Mouse (Mus musculus): Measurements from ENCODE around the gene Cacna1c. TPM values are rescaled to one million over a fixed set of nuclear protein-coding genes. Genes with fewer than 3 reads are reported as not detected.

The Cacna1c gene
- polyA plus RNA-seq, 1 experiment = not detected

DNA sequence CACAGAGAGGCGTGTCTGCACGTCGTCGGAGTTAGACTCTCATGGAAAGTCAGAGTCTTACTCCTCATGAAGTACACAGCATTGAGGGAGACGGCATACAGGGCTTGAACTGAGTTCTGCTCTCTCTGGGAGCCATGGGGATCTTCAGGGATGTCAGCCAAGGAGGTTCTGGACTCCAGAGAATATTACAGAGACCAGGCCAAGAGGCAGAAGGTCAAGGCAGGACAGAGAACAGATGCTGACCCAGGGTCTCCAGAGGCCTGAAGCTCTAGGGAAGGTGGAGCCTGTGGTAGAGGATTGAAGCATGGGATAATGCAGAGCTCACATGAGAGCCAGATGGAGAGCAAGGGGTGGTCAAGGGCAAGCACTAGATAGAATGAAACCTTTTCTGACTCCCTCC is 507.4 kb downstream of the Cacna1c start:
- H3ac ChIP-seq (ENCODE audit: control insufficient read depth, insufficient read length) = no peak overlapping the region
- H3K4me2 ChIP-seq (ENCODE audit: low read depth) = no peak overlapping the region
- no peaks in the 10 kb centered on the region for H3K36me3 ChIP-seq (ENCODE audit: control insufficient read depth, insufficient read depth)
- H3K79me2 ChIP-seq (ENCODE audit: control insufficient read depth, insufficient read depth) = no peaks in the 10 kb centered on the region
- H3K4me3 ChIP-seq = no peak overlapping the region
- H3K27me3 ChIP-seq (ENCODE audit: control insufficient read depth, insufficient read depth, insufficient read length) = peaks cover 14% of the 10 kb centered on the region
- TF ChIP-seq REST (IDR thresholded peaks at IDR 0.05; ENCODE audit: insufficient read depth, insufficient read length) (no peak), TCF12 (IDR thresholded peaks at IDR 0.05; ENCODE audit: insufficient read depth, poor library complexity, severe bottlenecking) (no peak), E2F4 (IDR thresholded peaks at IDR 0.05; ENCODE audit: insufficient read depth) (no peak), USF1 (IDR thresholded peaks at IDR 0.05; ENCODE audit: low read depth) (no peak), MYOD1 (IDR thresholded peaks at IDR 0.05; ENCODE audit: control insufficient read depth in 1 of 3, insufficient read length in 2 of 3, low read depth in 2 of 3) (no peak), TCF3 (IDR thresholded peaks at IDR 0.05; ENCODE audit: insufficient read length, low read depth) (no peak), POLR2AphosphoS2 (IDR thresholded peaks at IDR 0.05; ENCODE audit: insufficient read length, low read depth) (no peak), MYOG (IDR thresholded peaks at IDR 0.05; ENCODE audit: control insufficient read depth in 1 of 3, insufficient read depth in 1 of 3, insufficient read length in 2 of 3, low read depth in 2 of 3) (no peak), SRF (IDR thresholded peaks at IDR 0.05; ENCODE audit: control insufficient read depth, insufficient read length, low read depth) (no peak), CEBPB (IDR thresholded peaks at IDR 0.05; ENCODE audit: insufficient read depth, poor library complexity, severe bottlenecking) (no peak), POLR2A (IDR thresholded peaks at IDR 0.05; ENCODE audit: insufficient read length, low read depth) (no peak), MAX (IDR thresholded peaks at IDR 0.05; ENCODE audit: low read depth) (no peak)

DNA sequence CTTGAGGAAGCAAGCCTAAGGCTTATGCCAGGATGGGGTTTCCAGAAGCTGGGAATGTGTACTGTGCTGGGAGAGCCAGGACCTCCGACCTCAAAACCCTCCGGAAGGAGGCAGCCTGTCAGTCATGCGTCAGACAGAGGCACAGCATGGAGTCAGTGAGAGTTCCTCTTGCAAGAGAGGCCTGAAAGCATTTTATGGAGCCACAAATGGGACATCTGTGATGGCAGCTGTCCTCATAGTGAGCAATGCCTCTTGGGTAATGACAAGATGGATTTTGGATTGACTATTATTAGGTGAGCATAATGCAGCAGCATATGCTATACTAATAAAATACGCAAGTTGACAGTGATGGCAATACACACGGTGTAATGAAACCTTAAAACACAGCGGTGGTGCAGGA is 515.4 kb downstream of the Cacna1c start:
- Histone ChIP-seq H3K79me2 (ENCODE audit: control insufficient read depth, insufficient read depth) (no peaks in the 10 kb centered on the region), H3K27me3 (ENCODE audit: control insufficient read depth, insufficient read depth, insufficient read length) (peaks cover 12% of the 10 kb centered on the region), H3K4me3 (no peak overlapping the region), H3K4me2 (ENCODE audit: low read depth) (no peak overlapping the region), H3ac (ENCODE audit: control insufficient read depth, insufficient read length) (no peak overlapping the region), H3K36me3 (ENCODE audit: control insufficient read depth, insufficient read depth) (no peaks in the 10 kb centered on the region)
- TF ChIP-seq REST (IDR thresholded peaks at IDR 0.05; ENCODE audit: insufficient read depth, insufficient read length) = no peak
- no peak for TF ChIP-seq SRF (IDR thresholded peaks at IDR 0.05; ENCODE audit: control insufficient read depth, insufficient read length, low read depth)
- TF ChIP-seq POLR2AphosphoS2 (IDR thresholded peaks at IDR 0.05; ENCODE audit: insufficient read length, low read depth) = no peak
- no peak for TF ChIP-seq MYOD1 (IDR thresholded peaks at IDR 0.05; ENCODE audit: control insufficient read depth in 1 of 3, insufficient read length in 2 of 3, low read depth in 2 of 3)
- no peak for TF ChIP-seq E2F4 (IDR thresholded peaks at IDR 0.05; ENCODE audit: insufficient read depth)
- no peak for TF ChIP-seq MYOG (IDR thresholded peaks at IDR 0.05; ENCODE audit: control insufficient read depth in 1 of 3, insufficient read depth in 1 of 3, insufficient read length in 2 of 3, low read depth in 2 of 3)
- TF ChIP-seq TCF12 (IDR thresholded peaks at IDR 0.05; ENCODE audit: insufficient read depth, poor library complexity, severe bottlenecking) = no peak
- TF ChIP-seq USF1 (IDR thresholded peaks at IDR 0.05; ENCODE audit: low read depth) = no peak
- TF ChIP-seq POLR2A (IDR thresholded peaks at IDR 0.05; ENCODE audit: insufficient read length, low read depth) = no peak
- no peak for TF ChIP-seq TCF3 (IDR thresholded peaks at IDR 0.05; ENCODE audit: insufficient read length, low read depth)
- TF ChIP-seq MAX (IDR thresholded peaks at IDR 0.05; ENCODE audit: low read depth) = no peak
- TF ChIP-seq CEBPB (IDR thresholded peaks at IDR 0.05; ENCODE audit: insufficient read depth, poor library complexity, severe bottlenecking) = no peak

- Histone ChIP-seq H3ac (ENCODE audit: control insufficient read depth, insufficient read length) (no peak overlapping the region), H3K27me3 (ENCODE audit: control insufficient read depth, insufficient read depth, insufficient read length) (peaks cover 23% of the 10 kb centered on the region), H3K4me2 (ENCODE audit: low read depth) (no peak overlapping the region), H3K36me3 (ENCODE audit: control insufficient read depth, insufficient read depth) (no peaks in the 10 kb centered on the region), H3K4me3 (no peak overlapping the region), H3K79me2 (ENCODE audit: control insufficient read depth, insufficient read depth) (no peaks in the 10 kb centered on the region)
- no peak for TF ChIP-seq CEBPB (IDR thresholded peaks at IDR 0.05; ENCODE audit: insufficient read depth, poor library complexity, severe bottlenecking)
- TF ChIP-seq REST (IDR thresholded peaks at IDR 0.05; ENCODE audit: insufficient read depth, insufficient read length) = no peak
- TF ChIP-seq MYOD1 (IDR thresholded peaks at IDR 0.05; ENCODE audit: control insufficient read depth in 1 of 3, insufficient read length in 2 of 3, low read depth in 2 of 3) = no peak
- TF ChIP-seq TCF3 (IDR thresholded peaks at IDR 0.05; ENCODE audit: insufficient read length, low read depth) = no peak
- TF ChIP-seq MAX (IDR thresholded peaks at IDR 0.05; ENCODE audit: low read depth) = no peak
- no peak for TF ChIP-seq MYOG (IDR thresholded peaks at IDR 0.05; ENCODE audit: control insufficient read depth in 1 of 3, insufficient read depth in 1 of 3, insufficient read length in 2 of 3, low read depth in 2 of 3)
- TF ChIP-seq TCF12 (IDR thresholded peaks at IDR 0.05; ENCODE audit: insufficient read depth, poor library complexity, severe bottlenecking) = no peak
- TF ChIP-seq USF1 (IDR thresholded peaks at IDR 0.05; ENCODE audit: low read depth) = no peak
- TF ChIP-seq SRF (IDR thresholded peaks at IDR 0.05; ENCODE audit: control insufficient read depth, insufficient read length, low read depth) = no peak
- no peak for TF ChIP-seq E2F4 (IDR thresholded peaks at IDR 0.05; ENCODE audit: insufficient read depth)
- TF ChIP-seq POLR2A (IDR thresholded peaks at IDR 0.05; ENCODE audit: insufficient read length, low read depth) = no peak
These were observed 518.2 kb downstream of the Cacna1c start for GRCm38 (mm10) chr6:118678031-118678430.

GRCm38 (mm10) chr6:118677306-118677705 is 518.9 kb downstream of the Cacna1c start:
- no peaks in the 10 kb centered on the region for H3K36me3 ChIP-seq (ENCODE audit: control insufficient read depth, insufficient read depth)
- H3K4me3 ChIP-seq = no peak overlapping the region
- no peaks in the 10 kb centered on the region for H3K79me2 ChIP-seq (ENCODE audit: control insufficient read depth, insufficient read depth)
- H3ac ChIP-seq (ENCODE audit: control insufficient read depth, insufficient read length) = no peak overlapping the region
- H3K4me2 ChIP-seq (ENCODE audit: low read depth) = no peak overlapping the region
- peaks cover 28% of the 10 kb centered on the region for H3K27me3 ChIP-seq (ENCODE audit: control insufficient read depth, insufficient read depth, insufficient read length)
- TF ChIP-seq E2F4 (IDR thresholded peaks at IDR 0.05; ENCODE audit: insufficient read depth) (no peak), TCF3 (IDR thresholded peaks at IDR 0.05; ENCODE audit: insufficient read length, low read depth) (no peak), POLR2AphosphoS2 (IDR thresholded peaks at IDR 0.05; ENCODE audit: insufficient read length, low read depth) (no peak), POLR2A (IDR thresholded peaks at IDR 0.05; ENCODE audit: insufficient read length, low read depth) (no peak), SRF (IDR thresholded peaks at IDR 0.05; ENCODE audit: control insufficient read depth, insufficient read length, low read depth) (no peak), REST (IDR thresholded peaks at IDR 0.05; ENCODE audit: insufficient read depth, insufficient read length) (no peak), MYOD1 (IDR thresholded peaks at IDR 0.05; ENCODE audit: control insufficient read depth in 1 of 3, insufficient read length in 2 of 3, low read depth in 2 of 3) (no peak), USF1 (IDR thresholded peaks at IDR 0.05; ENCODE audit: low read depth) (no peak), TCF12 (IDR thresholded peaks at IDR 0.05; ENCODE audit: insufficient read depth, poor library complexity, severe bottlenecking) (no peak), CEBPB (IDR thresholded peaks at IDR 0.05; ENCODE audit: insufficient read depth, poor library complexity, severe bottlenecking) (no peak), MAX (IDR thresholded peaks at IDR 0.05; ENCODE audit: low read depth) (no peak)

Data from myocyte (in vitro differentiated cells).